Mouse (Mus musculus) brain, embryonic 14.5 days (tissue): ENCODE results near the gene Phactr3. TPM values are rescaled to one million over a fixed set of nuclear protein-coding genes. Genes with fewer than 3 reads are reported as not detected.

Experiments used
- DNase-seq: peaks from one replicate; pipeline ENCODE4 v3.0.0-alpha.2; 2011; ENCODE audit warnings: low read depth
- CTCF ChIP-seq: fragments of 200-500 bp; IDR thresholded peaks from 2 replicates; pipeline ENCODE4 v1.5.1; 2012; ENCODE audit warnings: inconsistent platforms, mild to moderate bottlenecking, moderate library complexity, borderline replicate concordance; ENCODE audit not compliant: insufficient read depth, insufficient read length; ENCODE audit errors: extremely low read depth
- POLR2A ChIP-seq: fragments of 200-500 bp; IDR thresholded peaks from 2 replicates; pipeline ENCODE4 v1.6.1; 2012; ENCODE audit warnings: mild to moderate bottlenecking, inconsistent platforms, borderline replicate concordance; ENCODE audit not compliant: poor library complexity, insufficient read depth, insufficient read length, severe bottlenecking; ENCODE audit errors: extremely low read depth
- polyA plus RNA-seq: library from polyadenylated mRNA; depleted of rRNA; stranded (reverse); fragments of >200 nt; gene quantifications from 2 replicates; pipeline ENCODE4 v1.2.3, GENCODE M21; 2012

The Phactr3 gene
- polyA plus RNA-seq, 1 experiment: 64.7 TPM

DNA sequence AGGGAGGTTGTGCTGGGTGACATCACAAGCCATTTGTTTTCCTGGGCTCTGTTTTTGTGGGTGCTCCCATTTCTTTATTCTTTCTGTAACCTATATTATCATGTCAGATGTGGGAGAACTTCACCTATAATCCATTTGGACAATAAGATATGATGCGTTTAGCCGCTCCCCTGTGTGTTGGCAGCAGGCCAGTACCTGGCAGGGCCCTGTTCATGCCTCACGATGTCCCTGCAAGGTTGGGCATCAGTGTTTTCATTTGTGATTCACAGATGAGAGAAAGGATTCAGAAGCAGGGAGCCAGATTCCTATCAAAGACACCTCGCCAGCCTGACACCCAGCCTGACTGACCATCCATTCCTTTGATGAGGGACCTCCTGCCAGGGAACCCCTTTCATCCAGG, 99.7 kb downstream of the Phactr3 start:
- peak; percentile 35 for DNase-seq
- TF ChIP-seq POLR2A: no peak
- no peak for TF ChIP-seq CTCF

- no peak for DNase-seq
- TF ChIP-seq CTCF: no peak
- TF ChIP-seq POLR2A: no peak
Observed at GRCm38 (mm10) chr2:178219454-178220147, 100.8 kb downstream of the Phactr3 start.

DNA sequence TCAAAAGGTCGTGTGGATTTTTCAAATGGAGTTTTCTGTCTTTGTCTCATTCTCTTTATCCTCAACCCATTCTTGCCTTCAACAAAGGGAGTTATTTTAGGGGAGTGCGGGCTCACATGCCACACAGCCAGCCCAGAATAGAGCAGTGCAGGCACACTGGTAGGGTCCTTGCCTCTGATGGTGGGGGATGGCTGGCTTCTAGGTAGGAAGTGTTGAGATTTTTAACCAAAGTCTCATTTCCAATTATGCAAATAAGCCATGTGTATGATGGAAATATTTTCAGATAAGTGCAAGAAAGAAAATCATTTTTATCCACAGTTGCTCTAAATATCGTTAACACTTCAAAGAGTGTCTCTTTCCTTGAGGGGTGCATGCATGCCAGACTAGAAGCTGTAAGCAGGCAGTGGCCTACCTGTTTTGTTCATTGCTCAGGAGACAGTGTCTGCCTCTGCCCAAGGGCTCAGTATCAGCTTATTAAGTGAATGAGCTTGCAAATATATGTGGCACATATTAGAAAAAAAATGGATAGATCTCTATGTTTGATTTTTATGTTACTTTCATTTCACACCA, 101.5 kb downstream of the Phactr3 start:
- DNase-seq: peak; percentile 10
- no peak for TF ChIP-seq CTCF
- TF ChIP-seq POLR2A: no peak

DNA sequence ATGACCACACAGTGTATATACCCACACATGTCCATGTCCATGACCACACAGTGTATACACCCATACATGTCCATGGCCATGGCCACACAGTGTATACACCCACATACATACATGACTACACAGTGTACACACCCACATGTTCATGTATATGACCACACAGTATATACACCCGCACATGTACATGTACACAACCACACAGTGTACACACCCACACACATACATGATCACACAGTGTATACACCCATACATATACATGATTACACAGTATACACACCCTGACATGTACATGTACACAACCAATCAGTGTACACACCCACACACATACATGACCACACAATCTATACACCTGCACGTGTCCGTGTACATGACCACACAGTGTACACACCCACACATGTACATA, 102.2 kb downstream of the Phactr3 start:
- DNase-seq: no peak
- TF ChIP-seq POLR2A (no peak), CTCF (no peak)

DNA sequence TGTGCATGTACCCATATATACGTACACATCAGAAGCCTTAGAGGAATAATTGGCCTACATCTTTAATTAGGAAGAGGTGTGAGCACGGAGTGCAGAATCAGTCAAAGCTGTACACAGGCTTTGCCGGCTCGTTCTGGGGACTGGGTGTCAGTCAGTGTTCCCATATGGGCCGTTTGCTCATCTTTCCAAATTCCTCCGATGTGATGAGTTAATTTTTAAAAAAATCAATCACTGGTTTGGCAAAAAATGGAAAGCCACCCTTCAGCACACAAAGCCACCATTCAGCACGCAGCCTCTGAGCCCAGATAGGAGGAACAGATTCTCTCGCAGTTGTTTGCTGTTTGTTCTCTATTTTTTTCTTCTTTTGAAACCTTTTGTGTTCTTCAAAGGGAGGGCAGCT, 110.5 kb downstream of the Phactr3 start:
- TF ChIP-seq POLR2A (no peak), CTCF (no peak)
- peak; percentile 57 for DNase-seq

DNA sequence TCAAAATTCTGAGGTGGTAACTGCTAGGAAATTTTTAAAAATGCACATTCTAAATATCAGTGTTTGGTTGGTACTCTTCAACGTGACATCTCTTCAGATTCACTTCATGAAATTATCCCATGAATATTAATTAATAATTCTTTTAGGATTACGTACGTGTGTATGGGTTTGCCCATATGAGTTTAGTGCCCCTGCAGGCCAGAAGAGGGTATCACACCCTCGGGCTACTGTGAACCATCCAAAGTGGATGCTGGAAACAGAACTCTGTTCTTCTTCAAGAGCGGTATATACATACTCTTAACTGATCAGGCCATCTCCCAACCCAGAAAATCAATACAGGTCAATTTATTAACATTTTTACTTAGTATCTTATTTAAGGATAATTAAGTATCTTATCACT, 114.7 kb downstream of the Phactr3 start:
- TF ChIP-seq CTCF (peak; percentile 43; the same call in 1 of the 2 replicates), POLR2A (no peak)
- no peak for DNase-seq

GRCm38 (mm10) chr2:178237056-178237455, 118.3 kb downstream of the Phactr3 start:
- TF ChIP-seq POLR2A: no peak
- no peak for TF ChIP-seq CTCF
- DNase-seq: no peak

DNA sequence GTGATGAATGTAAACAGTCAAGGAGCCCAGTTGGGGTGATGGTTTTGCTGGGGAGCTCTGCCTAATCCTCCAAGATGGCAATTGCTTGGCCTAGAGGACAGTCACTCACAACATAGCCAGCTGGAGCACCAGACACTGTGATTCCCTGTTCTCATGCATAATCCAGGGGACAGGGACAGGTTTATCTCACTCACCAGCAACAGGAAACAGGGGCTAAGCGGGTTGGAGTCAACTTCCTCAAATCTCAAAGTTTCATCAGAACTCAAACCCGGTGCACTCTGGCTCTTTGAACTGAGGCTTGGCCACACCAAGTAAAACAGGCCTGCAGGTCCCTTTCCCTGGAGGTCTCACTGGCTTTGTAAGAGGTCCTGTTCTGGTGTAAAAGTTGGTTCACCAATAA, 119.7 kb downstream of the Phactr3 start:
- DNase-seq: no peak
- TF ChIP-seq POLR2A (no peak), CTCF (no peak)

DNA sequence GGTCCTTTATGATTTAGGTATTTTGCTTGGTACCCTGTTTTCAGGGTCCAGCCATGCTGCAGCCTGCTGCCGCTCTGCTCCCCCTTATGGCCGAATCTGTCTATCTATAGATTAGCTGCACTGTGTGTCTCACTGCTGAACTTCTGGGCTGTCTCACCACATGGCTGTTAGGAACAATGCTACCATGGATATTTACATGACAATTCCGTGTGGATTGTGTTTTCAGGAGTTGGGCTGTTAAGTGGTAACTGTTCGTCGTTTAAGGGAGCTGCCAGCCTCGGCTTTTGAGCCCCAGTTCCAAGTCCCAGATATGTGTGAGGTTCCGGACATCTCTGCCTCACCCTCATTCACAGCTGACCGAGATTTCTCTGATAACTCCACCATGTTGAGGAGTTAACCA, 122.1 kb downstream of the Phactr3 start:
- no peak for DNase-seq
- TF ChIP-seq POLR2A: no peak
- TF ChIP-seq CTCF: no peak

DNA sequence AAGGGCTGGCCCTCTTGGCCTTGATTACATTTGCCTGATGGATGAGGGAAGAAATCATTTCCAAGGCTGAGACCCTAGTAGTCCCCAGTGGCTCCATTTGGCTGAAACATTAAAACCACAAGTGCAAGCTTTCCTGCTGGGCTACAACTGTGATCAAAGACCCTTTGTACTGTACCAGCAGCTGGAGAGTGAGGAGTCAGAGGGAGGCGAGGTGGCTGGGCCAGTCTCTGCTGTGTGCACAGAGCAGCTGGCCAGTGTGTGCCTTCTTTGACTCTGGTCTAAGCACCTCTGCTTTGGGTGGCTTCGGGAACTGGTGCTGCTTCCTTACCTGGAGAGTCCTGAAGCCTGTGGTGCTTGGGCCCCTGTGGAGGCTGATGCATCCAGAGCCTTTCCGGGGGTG, 122.6 kb downstream of the Phactr3 start:
- TF ChIP-seq POLR2A: no peak
- DNase-seq: peak; percentile 29

DNA sequence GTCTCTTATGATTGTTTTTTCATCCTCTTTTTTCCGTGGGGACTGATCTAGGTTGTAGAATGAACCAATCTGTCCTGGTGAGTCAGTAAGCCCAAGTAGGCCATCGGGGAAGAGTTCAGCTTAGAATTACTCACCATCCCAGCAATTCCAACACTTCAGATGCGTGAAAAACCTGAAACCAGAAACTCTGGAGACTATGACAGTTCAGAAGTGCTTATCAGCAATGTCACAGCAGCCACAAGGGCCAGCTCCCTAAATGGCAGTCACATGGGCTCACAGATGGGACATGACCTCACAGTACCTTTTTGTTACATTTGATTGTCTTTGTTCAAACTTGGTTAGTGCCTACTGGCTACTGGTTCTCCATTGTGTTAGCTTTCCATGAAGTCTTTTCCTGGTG, 124.2 kb downstream of the Phactr3 start:
- TF ChIP-seq POLR2A (no peak), CTCF (no peak)
- DNase-seq: no peak

DNA sequence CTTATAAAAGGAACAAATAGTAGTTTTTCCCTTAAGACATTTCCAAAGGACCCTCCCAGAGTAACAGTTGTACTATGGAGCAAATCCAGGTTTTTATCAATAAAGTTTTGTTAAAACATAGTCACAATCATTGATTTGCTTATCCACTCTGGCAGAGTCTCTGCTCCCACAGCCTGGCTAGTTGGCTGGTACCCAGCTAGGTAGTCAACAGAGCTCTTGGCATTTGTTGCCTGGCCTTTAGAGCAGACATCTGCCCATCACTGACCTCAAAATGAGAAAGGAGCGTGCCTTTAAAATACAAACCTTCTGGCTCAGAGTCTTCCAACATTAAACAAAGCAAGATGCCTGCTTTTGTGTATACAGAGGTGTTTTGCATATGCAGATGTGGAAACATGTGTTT, 126.1 kb downstream of the Phactr3 start:
- no peak for DNase-seq
- TF ChIP-seq CTCF (no peak), POLR2A (no peak)
